Mouse (Mus musculus) adrenal gland, postnatal 4 days (tissue): Measurements from ENCODE around the gene Arhgef15. TPM values are rescaled to one million over a fixed set of nuclear protein-coding genes. Genes with fewer than 3 reads are reported as not detected.

Experiments
- DNase-seq, 2 experiments: peaks; one replicate each; pipeline ENCODE4 v3.0.0; 2021 to 2022; ENCODE audit warnings: low spot score in 2 of 2, mixed read lengths in 2 of 2
- microRNA-seq: library from miRNA; unstranded; fragments of <30 nt; microRNA quantifications from one replicate; pipeline ENCODE4 v1.2.0, GENCODE M21; 2021
- total RNA-seq, 2 experiments: library from RNA; stranded (reverse); gene quantifications; 2 replicates each; pipeline ENCODE4 v1.2.3; 2021

Gene Arhgef15
- total RNA-seq, 2 experiments from 2014 or later = 28.6 to 29.5 TPM

- no peak for DNase-seq
Measured at GRCm38 (mm10) chr11:68897120-68897519, 60.2 kb downstream of the Arhgef15 start.

GRCm38 (mm10) chr11:68896247-68896646, 61.0 kb downstream of the Arhgef15 start:
- DNase-seq = no peak

DNA sequence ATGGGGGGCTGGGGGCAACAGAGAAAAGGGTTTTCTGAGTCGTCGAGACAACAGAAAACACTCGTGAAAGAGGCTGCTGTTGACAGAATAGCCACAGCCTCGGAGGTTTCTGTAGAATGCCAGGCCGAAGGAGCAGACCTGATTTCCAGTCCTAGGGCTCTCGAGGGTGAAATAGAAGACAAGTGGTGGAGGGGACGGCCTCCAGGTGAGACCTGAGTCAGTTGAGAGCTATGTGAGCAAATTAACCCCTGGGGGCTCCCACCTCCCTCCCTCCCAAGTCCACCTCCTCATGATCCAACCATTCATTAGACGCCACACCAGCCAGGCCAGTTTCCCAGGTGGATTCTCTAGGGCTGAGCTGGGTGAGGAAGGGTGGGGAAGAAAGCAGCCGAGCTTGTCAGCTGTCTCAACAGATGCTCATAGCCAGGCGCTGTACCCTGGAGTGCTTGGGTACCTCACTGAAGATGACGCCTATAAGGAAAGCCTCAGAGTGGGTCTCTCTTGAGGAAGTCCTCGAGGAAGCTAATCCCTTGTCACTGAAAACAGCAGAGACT, 63.3 kb downstream of the Arhgef15 start:
- DNase-seq = no peak

Small RNAs within 50 kb of the gene (microRNA-seq; reads per million reads assigned to microRNA genes)
- not detected for gene Mir3062

Other genes starting within 250 kb of the Arhgef15 start
- gene Ndel1, start 85.6 kb downstream of the Arhgef15 start, total RNA-seq = 10 to 100 TPM; 59.1 to 61.4 TPM
- under 1 TPM; 0.17 to 0.20 TPM for gene Rnf222, start 68.9 kb downstream of the Arhgef15 start, total RNA-seq
- gene Rpl26, start 55.9 kb downstream of the Arhgef15 start, total RNA-seq = 1,000 to 10,000 TPM; 1,502 to 1,552 TPM
- gene Odf4, start 30.4 kb downstream of the Arhgef15 start, total RNA-seq = 1 to 10 TPM; 1.5 TPM
- 1 to 10 TPM; 5.8 to 5.9 TPM for gene Slc25a35, start 10.7 kb upstream of the Arhgef15 start, total RNA-seq
- gene Rangrf, start 17.7 kb upstream of the Arhgef15 start, total RNA-seq = 10 to 100 TPM; 19.4 to 20.1 TPM
- gene Pfas, start 51.0 kb upstream of the Arhgef15 start, total RNA-seq = 10 to 100 TPM; 37.5 to 42.3 TPM
- gene Ctc1, start 58.4 kb upstream of the Arhgef15 start, total RNA-seq = 10 to 100 TPM; 50.2 to 51.3 TPM
- 10 to 100 TPM; 41.5 to 41.7 TPM for gene Aurkb, start 88.2 kb upstream of the Arhgef15 start, total RNA-seq
- 10 to 100 TPM; 24.3 to 26.0 TPM for gene Borcs6, start 102.2 kb upstream of the Arhgef15 start, total RNA-seq
- 10 to 100 TPM; 20.6 TPM for gene Tmem107, start 113.3 kb upstream of the Arhgef15 start, total RNA-seq
- gene Vamp2, start 131.0 kb upstream of the Arhgef15 start, total RNA-seq = 100 to 1,000 TPM; 208 to 226 TPM
- gene Per1, start 137.7 kb upstream of the Arhgef15 start, total RNA-seq = 100 to 1,000 TPM in 1 of 2 experiments, 10 to 100 TPM in 1; 99.4 to 130 TPM
- under 1 TPM; 0.51 to 0.59 TPM for gene Hes7, start 162.9 kb upstream of the Arhgef15 start, total RNA-seq
- 1 to 10 TPM; 1.3 to 1.4 TPM for gene 9130213A22Rik, start 165.1 kb upstream of the Arhgef15 start, total RNA-seq
- gene Aloxe3, start 168.4 kb upstream of the Arhgef15 start, total RNA-seq = under 1 TPM; 0.67 to 0.73 TPM
- not detected for gene Alox12b, start 199.5 kb upstream of the Arhgef15 start, total RNA-seq
- under 1 TPM in 1 of 2 experiments, not detected in 1; 0.08 TPM for gene Alox8, start 240.4 kb upstream of the Arhgef15 start, total RNA-seq